Mouse (Mus musculus) lung, postnatal 0 days (tissue): ENCODE measurements at regions not wholly inside any gene's neighbourhood (a gene's known extent, or its start where the extent isn't known, plus 50 kb on each side); places are given as distances from the start of the nearest gene placed in this dataset.
A peak's percentile ranks its signal among the peaks of the same experiment; 100 is the strongest.
"Not testable (repeated sequence)": the region's sequence is repeated elsewhere in the genome, so short reads cannot be mapped to it uniquely, and the experiment has no call there.

ENCODE experiments used
- ATAC-seq: fragments of 200-750 bp; cut with Nextera tagmentation; 2 replicates; pipeline ENCODE4 v1.8.0; 2017; ENCODE audit warnings: moderate library complexity
- DNase-seq: peaks from one replicate; pipeline ENCODE4 v3.0.0-alpha.2; 2016; ENCODE audit warnings: low spot score
- H3K27ac ChIP-seq: fragments of 300-500 bp; sonication (generic); 2 replicates; pipeline ENCODE4 v1.5.1; 2014; ENCODE audit warnings: antibody characterized with exemption, mild to moderate bottlenecking, low read length, mixed read lengths
- H3K27me3 ChIP-seq: fragments of 300-500 bp; sonication (generic); replicated peaks from 2 replicates; pipeline ENCODE4 v1.6.1; 2014; ENCODE audit warnings: low read length, mixed read lengths; ENCODE audit not compliant: insufficient read depth
- H3K36me3 ChIP-seq: fragments of 300-500 bp; sonication (generic); 2 replicates; pipeline ENCODE4 v1.6.1; 2014; ENCODE audit warnings: low read length, mixed read lengths; ENCODE audit not compliant: insufficient read depth
- H3K4me1 ChIP-seq: fragments of 300-500 bp; sonication (generic); 2 replicates; pipeline ENCODE4 v1.6.1; 2014; ENCODE audit warnings: antibody characterized with exemption, low read depth, low read length, mixed read lengths; ENCODE audit not compliant: insufficient read depth
- H3K4me2 ChIP-seq: fragments of 300-500 bp; sonication (generic); replicated peaks from 2 replicates; pipeline ENCODE4 v1.6.1; 2014; ENCODE audit warnings: low read depth, mild to moderate bottlenecking, low read length, moderate library complexity, mixed read lengths
- H3K4me3 ChIP-seq: fragments of 300-500 bp; sonication (generic); 2 replicates; pipeline ENCODE4 v1.5.1; 2014; ENCODE audit warnings: low read depth, low read length
- H3K9ac ChIP-seq: fragments of 300-500 bp; sonication (generic); replicated peaks from 2 replicates; pipeline ENCODE4 v1.6.1; 2014; ENCODE audit warnings: low read depth, mild to moderate bottlenecking
- H3K9me3 ChIP-seq: fragments of 300-500 bp; sonication (generic); 2 replicates; pipeline ENCODE4 v1.6.1; 2016; ENCODE audit warnings: low read length, mixed read lengths
- CTCF ChIP-seq: IDR thresholded peaks from 2 replicates; pipeline ENCODE4 v1.5.1; 2016; ENCODE audit warnings: antibody characterized with exemption, mild to moderate bottlenecking
- EP300 ChIP-seq: IDR thresholded peaks from 2 replicates; pipeline ENCODE4 v1.6.1; 2016; ENCODE audit warnings: antibody characterized with exemption, mild to moderate bottlenecking, control low read depth
- WGBS: fragments of 180-500 bp; shearing (Covaris S2); extraction: QIAGEN DNeasy Blood & Tissue Kit; methylation state at CpG from one replicate; pipeline ENCODE4 v1.1.7; 2014; 5-methylcytosine and 5-hydroxymethylcytosine counted together

DNA sequence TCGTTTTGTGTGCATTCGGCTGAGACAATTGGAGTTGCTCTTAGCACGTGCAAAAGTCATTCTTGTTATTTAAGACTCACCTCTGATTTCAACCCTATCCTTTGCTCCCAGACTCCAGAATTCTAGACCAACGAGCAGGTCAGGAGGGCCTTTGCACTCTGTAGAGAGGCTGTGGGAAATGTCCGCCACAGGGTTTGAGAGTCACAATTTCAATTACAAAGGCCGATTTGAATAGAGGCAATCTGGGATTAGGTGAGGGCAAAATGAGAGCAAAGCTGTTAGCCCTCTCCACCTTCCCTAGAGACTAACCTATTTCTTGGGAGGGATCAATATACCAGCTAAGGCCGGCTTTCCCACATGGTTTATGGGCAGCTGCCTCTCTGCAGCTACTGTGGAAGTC, 370.9 kb downstream of the Kif2b start:
- Histone ChIP-seq H3K9me3 (no peaks in the 10 kb centered on the region), H3K9ac (no peak overlapping the region), H3K27me3 (no peaks in the 10 kb centered on the region), H3K36me3 (no peaks in the 10 kb centered on the region), H3K4me1 (no peaks in the 10 kb centered on the region), H3K4me2 (no peak overlapping the region), H3K27ac (no peak overlapping the region), H3K4me3 (no peak overlapping the region)
- WGBS, result 69% methylated on average over 7 of the region's 7 CpGs
- ATAC-seq (no peak), DNase-seq (no peak)
- TF ChIP-seq EP300 (no peak), CTCF (no peak)

GRCm38 (mm10) chr11:91204416-91204815, 372.9 kb downstream of the Kif2b start:
- H3K9ac ChIP-seq, result no peak overlapping the region
- ATAC-seq, result no peak
- no peak for DNase-seq
- H3K36me3 ChIP-seq, result no peaks in the 10 kb centered on the region
- H3K4me1 ChIP-seq, result no peaks in the 10 kb centered on the region
- H3K27me3 ChIP-seq, result no peaks in the 10 kb centered on the region
- no peak for TF ChIP-seq CTCF
- TF ChIP-seq EP300, result no peak
- no peak overlapping the region for H3K4me2 ChIP-seq
- WGBS, result 42% methylated on average over 7 of the region's 7 CpGs
- no peaks in the 10 kb centered on the region for H3K9me3 ChIP-seq
- no peak overlapping the region for H3K27ac ChIP-seq
- H3K4me3 ChIP-seq, result no peak overlapping the region

DNA sequence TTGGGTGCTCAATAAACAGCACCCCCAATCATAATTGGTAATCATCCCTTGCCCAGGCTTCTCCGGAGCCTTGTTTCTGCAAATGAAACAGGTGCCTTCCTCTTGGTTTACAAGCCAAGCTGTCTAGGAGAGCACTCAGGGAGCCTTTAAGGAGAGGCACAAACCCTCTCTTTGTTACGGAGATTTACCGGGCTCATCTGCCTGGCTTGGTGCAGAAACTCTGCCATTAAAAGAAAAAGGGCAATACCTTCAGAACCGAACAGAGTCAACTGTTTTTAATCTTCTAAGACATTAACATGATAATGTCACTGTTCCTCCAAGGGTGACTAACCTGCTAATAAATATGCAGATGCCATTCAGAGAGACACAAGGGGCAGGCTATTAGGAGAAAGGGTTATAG, 380.5 kb downstream of the Kif2b start:
- H3K27me3 ChIP-seq, result no peaks in the 10 kb centered on the region
- H3K4me1 ChIP-seq, result no peaks in the 10 kb centered on the region
- DNase-seq (no peak), ATAC-seq (no peak)
- no peak overlapping the region for H3K27ac ChIP-seq
- 27% methylated on average over 4 of the region's 4 CpGs for WGBS
- no peak for TF ChIP-seq CTCF
- TF ChIP-seq EP300, result no peak
- no peaks in the 10 kb centered on the region for H3K9me3 ChIP-seq
- H3K9ac ChIP-seq, result no peak overlapping the region
- H3K4me3 ChIP-seq, result no peak overlapping the region
- no peaks in the 10 kb centered on the region for H3K36me3 ChIP-seq
- H3K4me2 ChIP-seq, result no peak overlapping the region

- H3K4me3 ChIP-seq, result no peak overlapping the region
- TF ChIP-seq EP300 (no peak), CTCF (no peak)
- no peaks in the 10 kb centered on the region for H3K9me3 ChIP-seq
- no peak for ATAC-seq
- no peak for DNase-seq
- H3K36me3 ChIP-seq, result no peaks in the 10 kb centered on the region
- no peak overlapping the region for H3K27ac ChIP-seq
- H3K4me1 ChIP-seq, result no peaks in the 10 kb centered on the region
- H3K9ac ChIP-seq, result no peak overlapping the region
- 28% methylated on average over 6 of the region's 6 CpGs for WGBS
- H3K4me2 ChIP-seq, result no peak overlapping the region
- no peaks in the 10 kb centered on the region for H3K27me3 ChIP-seq
These were observed 381.0 kb downstream of the Kif2b start for GRCm38 (mm10) chr11:91196351-91196750.

DNA sequence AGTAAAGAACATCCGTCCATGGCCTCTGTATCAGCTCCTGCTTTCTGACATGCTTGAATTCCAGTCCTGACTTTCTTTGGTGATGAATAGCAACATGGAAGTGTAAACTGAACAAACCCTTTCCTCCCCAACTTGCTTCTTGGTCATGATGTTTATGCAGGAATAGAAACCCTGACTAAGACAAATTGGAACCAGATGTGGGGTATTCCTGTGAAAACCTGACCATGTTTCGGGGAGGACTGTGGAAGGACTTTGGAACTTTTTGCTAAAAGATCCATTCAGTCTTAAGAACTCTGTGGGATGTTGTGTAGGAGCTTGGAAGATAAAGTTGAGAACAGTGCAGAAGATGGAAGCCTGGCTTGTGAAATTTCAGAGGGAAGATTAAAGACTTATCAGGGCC, 410.0 kb downstream of the Kif2b start:
- H3K36me3 ChIP-seq, H3K9ac ChIP-seq, H3K4me3 ChIP-seq, H3K27me3 ChIP-seq, H3K4me2 ChIP-seq, H3K27ac ChIP-seq, H3K4me1 ChIP-seq, ATAC-seq, DNase-seq, H3K9me3 ChIP-seq: not testable (repeated sequence)
- 39% methylated on average over 2 of the region's 2 CpGs for WGBS

DNA sequence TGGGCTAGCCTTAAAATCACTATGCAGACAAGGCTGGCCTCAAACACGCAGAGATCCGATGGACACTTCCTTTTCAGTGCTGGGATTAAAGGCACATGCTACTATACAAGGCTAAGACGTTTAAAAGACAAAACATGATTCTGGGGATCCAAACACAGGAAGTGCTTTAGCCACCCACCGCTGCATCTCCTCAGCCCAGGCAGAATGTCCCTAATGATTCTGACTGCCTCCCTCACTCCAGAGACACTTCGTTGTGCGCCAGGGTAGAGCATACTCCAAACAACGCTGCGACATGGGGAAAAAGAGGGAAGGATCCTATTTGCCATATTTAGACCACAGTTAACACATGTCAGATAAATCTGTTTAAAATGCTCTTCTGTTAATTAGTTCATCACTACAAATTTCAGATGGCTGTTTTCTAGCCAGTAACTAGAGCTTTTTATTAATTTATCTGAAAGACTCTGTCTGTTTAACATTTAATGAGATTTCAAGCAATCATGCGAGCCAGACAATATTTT, 443.5 kb downstream of the Kif2b start:
- peak; percentile 9 for DNase-seq
- H3K9me3 ChIP-seq, result no peaks in the 10 kb centered on the region
- H3K4me2 ChIP-seq, result no peak overlapping the region
- 52% methylated on average over 9 of the region's 9 CpGs for WGBS
- TF ChIP-seq CTCF (no peak), EP300 (no peak)
- no peaks in the 10 kb centered on the region for H3K36me3 ChIP-seq
- no peaks in the 10 kb centered on the region for H3K27me3 ChIP-seq
- no peak overlapping the region for H3K9ac ChIP-seq
- no peak overlapping the region for H3K27ac ChIP-seq
- no peak overlapping the region for H3K4me3 ChIP-seq
- no peak for ATAC-seq
- no peaks in the 10 kb centered on the region for H3K4me1 ChIP-seq

- Histone ChIP-seq H3K4me2 (no peak overlapping the region), H3K9ac (no peak overlapping the region), H3K4me1 (no peaks in the 10 kb centered on the region), H3K27me3 (no peaks in the 10 kb centered on the region), H3K36me3 (no peaks in the 10 kb centered on the region), H3K9me3 (no peaks in the 10 kb centered on the region), H3K27ac (no peak overlapping the region), H3K4me3 (no peak overlapping the region)
- WGBS, result 75% methylated on average over 7 of the region's 7 CpGs
- DNase-seq, result no peak
- no peak for TF ChIP-seq EP300
- no peak for TF ChIP-seq CTCF
- no peak for ATAC-seq
These were observed 444.5 kb downstream of the Kif2b start for GRCm38 (mm10) chr11:91132771-91133380.
